Mouse (Mus musculus) G1E (cell line): Measurements from ENCODE around the gene Tmem186. TPM values are rescaled to one million over a fixed set of nuclear protein-coding genes. Genes with fewer than 3 reads are reported as not detected.

Experiments
- ATAC-seq: 2 replicates; pipeline ENCODE4 v1.8.0; 2016; ENCODE audit warnings: mild to moderate bottlenecking; ENCODE audit not compliant: insufficient number of reproducible peaks, poor library complexity, low FRiP score, severe bottlenecking; ENCODE audit errors: extremely low read depth
- DNase-seq: peaks from one replicate; pipeline ENCODE4 v3.0.0; 2012; ENCODE audit warnings: low spot score
- H3K27me3 ChIP-seq: 2 replicates; pipeline ENCODE4 v1.6.1; 2012; ENCODE audit warnings: mild to moderate bottlenecking, low read length, inconsistent platforms; ENCODE audit not compliant: insufficient read depth
- H3K36me3 ChIP-seq: replicated peaks from 2 replicates; pipeline ENCODE3; 2012; ENCODE audit warnings: mild to moderate bottlenecking, inconsistent platforms
- H3K4me1 ChIP-seq: 2 replicates; pipeline ENCODE4 v1.6.1; 2012; ENCODE audit warnings: low read depth, low read length, inconsistent platforms, mixed read lengths; ENCODE audit not compliant: insufficient read depth
- H3K4me3 ChIP-seq: 2 replicates; pipeline ENCODE4 v1.5.1; 2012; ENCODE audit warnings: low read depth, mild to moderate bottlenecking, inconsistent platforms, low read length, moderate library complexity, mixed read lengths
- H3K9me3 ChIP-seq: replicated peaks from 2 replicates; pipeline ENCODE4 v1.6.1; 2012; ENCODE audit warnings: inconsistent platforms
- CTCF ChIP-seq: IDR thresholded peaks from 2 replicates; pipeline ENCODE4 v1.5.1; 2012; ENCODE audit warnings: low read depth, low read length, inconsistent platforms, mixed read lengths
- GATA1 ChIP-seq: IDR thresholded peaks from 2 replicates; pipeline ENCODE4 v1.6.1; 2012; ENCODE audit warnings: borderline replicate concordance, low read length, inconsistent platforms, mixed read lengths
- GATA2 ChIP-seq: IDR thresholded peaks from 2 replicates; pipeline ENCODE4 v1.6.1; 2012; ENCODE audit warnings: low read depth, low read length, inconsistent platforms, borderline replicate concordance
- POLR2AphosphoS5 ChIP-seq: IDR thresholded peaks from 2 replicates; pipeline ENCODE4 v1.6.1; 2012; ENCODE audit warnings: low read depth, low read length, inconsistent platforms; ENCODE audit not compliant: insufficient replicate concordance
- TAL1 ChIP-seq: conservative IDR thresholded peaks from 2 replicates; pipeline ENCODE4 v1.6.1; 2012; ENCODE audit warnings: low read depth, low read length, inconsistent platforms, mixed read lengths
- polyA plus RNA-seq: library from polyadenylated mRNA; stranded (reverse); fragments of >175 nt; gene quantifications from 2 replicates; pipeline ENCODE4 v1.2.3, GENCODE M21; 2012
- total RNA-seq, 2 experiments: library from RNA; stranded (forward) in 1 of 2; stranded (reverse) in 1 of 2; fragments of 200-1000 nt in 1 of 2; fragments of >200 nt in 1 of 2; fragmentation: Nextera tagmentation in 1 of 2; gene quantifications; 2 replicates each; pipeline ENCODE4 v1.2.3; 2014 to 2017

Tmem186 gene
- total and polyA plus RNA-seq, 3 experiments = 11.4 to 31.0 (median 13.6) TPM

DNA sequence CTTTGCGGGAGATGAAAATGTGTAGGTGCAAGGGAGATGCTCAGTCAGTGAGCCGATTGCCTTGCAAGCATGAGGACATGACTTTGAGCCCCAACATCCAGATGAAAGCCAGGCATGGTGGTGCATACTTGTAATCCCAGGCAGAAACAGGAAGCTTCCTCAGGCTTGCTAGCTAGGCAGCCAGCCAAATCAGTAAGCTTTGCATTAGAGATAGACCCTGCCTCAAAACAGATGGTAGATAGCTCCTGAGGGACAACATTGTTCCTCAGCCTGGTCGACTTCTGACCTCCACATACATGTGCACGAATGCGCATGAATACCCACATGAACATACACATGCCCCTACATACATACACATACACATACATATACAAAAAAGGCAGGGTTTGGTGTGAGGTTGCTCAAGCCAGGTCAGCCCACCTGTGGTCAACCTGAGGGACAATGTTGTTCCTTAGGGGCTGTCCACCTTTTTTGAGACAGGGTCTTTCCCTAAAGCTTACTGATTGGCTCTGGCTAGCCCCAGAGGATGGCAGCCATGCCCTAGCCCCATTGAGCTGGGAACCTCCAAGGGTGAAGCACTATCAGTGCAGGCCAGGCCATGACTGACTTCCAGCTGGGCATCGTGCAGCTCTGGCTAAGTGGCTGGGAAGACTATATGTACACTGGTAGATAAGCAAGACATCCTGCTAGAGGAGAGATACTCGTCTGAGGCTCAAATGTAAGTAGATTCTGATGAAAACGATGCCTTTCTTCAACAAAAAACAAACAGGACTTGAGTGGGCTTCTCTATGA lies 25.1 kb downstream of the Tmem186 start:
- Histone ChIP-seq H3K4me1 (no peaks in the 10 kb centered on the region; the same call in 1 of the 2 replicates), H3K4me3 (no peak overlapping the region), H3K9me3 (no peaks in the 10 kb centered on the region), H3K36me3 (no peaks in the 10 kb centered on the region), H3K27me3 (peaks cover 9% of the 10 kb centered on the region)
- TF ChIP-seq TAL1 = no peak
- no peak for TF ChIP-seq GATA1
- TF ChIP-seq CTCF = no peak
- no peak for TF ChIP-seq POLR2AphosphoS5
- no peak for TF ChIP-seq GATA2
- DNase-seq = no peak
- ATAC-seq = no peak

DNA sequence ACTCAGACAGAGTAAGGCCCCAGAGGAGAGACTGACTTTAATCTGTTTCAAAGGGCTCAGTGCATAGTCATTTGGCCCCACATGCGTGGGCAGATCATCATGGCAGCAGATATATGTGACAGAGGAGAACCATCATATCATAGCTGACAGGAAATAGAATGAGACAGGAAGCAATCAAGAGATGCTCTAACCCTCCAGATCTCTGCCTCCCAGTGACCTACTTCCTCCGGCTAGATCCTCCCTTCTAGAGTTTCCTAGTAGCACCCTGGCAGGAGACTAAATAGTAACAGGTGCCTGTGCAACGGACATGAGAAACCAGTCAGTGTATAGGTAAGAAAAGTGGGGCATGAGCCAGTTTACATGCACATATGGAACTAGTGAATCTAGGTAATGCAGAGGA lies 27.1 kb downstream of the Tmem186 start:
- Histone ChIP-seq H3K4me3 (no peak overlapping the region), H3K9me3 (no peaks in the 10 kb centered on the region), H3K27me3 (peaks cover 9% of the 10 kb centered on the region), H3K36me3 (no peaks in the 10 kb centered on the region), H3K4me1 (no peaks in the 10 kb centered on the region; the same call in 1 of the 2 replicates)
- no peak for DNase-seq
- TF ChIP-seq TAL1 (no peak), POLR2AphosphoS5 (no peak), GATA2 (no peak), CTCF (no peak), GATA1 (no peak)
- no peak for ATAC-seq

DNA sequence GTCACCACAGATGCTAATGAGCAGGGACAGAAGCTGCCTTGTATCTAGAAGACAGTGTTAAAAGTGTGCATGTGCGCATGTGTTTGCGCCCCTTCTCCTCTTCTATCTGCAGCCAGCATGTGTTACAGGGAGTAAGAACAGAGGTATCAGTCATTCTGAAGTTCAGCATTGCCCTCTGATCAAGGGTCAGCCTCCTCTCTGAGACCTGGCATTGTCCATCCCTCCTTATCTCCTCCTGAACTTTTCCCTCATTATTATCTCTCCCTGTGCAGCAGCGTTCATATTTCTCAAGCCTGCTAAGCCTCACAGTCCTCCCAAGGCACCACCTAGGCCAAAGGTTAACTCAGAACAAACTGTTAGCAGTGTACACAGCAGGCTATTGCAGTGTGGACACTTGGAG lies 33.7 kb downstream of the Tmem186 start:
- no peak for TF ChIP-seq CTCF
- Histone ChIP-seq H3K4me3 (no peak overlapping the region), H3K27me3 (peaks cover 7% of the 10 kb centered on the region; the same call in 1 of the 2 replicates), H3K9me3 (no peaks in the 10 kb centered on the region), H3K36me3 (no peaks in the 10 kb centered on the region), H3K4me1 (no peaks in the 10 kb centered on the region; the same call in 1 of the 2 replicates)
- ATAC-seq = no peak
- DNase-seq = no peak

DNA sequence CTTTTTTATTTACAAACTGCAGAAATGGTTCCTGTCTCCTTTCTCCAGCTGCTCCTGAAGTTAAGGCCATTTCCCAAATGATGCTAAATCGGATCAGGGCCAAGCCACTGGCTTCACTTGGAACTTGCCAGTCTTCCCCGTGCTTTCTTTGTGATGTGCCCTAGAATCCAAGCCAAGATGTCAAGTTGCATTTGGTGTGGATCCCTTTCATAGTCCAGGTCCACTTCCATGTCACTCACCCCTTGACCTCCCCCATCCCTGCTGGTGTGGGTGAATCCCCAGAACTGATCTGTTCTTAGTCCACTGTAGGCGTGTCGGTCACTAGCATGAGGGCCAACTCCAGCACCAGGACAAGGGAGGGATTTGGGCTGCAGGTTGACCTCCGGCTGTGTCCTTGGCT lies 40.0 kb downstream of the Tmem186 start:
- no peak overlapping the region for H3K4me3 ChIP-seq
- H3K4me1 ChIP-seq = no peaks in the 10 kb centered on the region
- no peak for ATAC-seq
- no peaks in the 10 kb centered on the region for H3K36me3 ChIP-seq
- DNase-seq = no peak
- peaks cover 20% of the 10 kb centered on the region for H3K27me3 ChIP-seq
- H3K9me3 ChIP-seq = no peaks in the 10 kb centered on the region
- TF ChIP-seq CTCF = no peak
- no peak for TF ChIP-seq GATA1
- no peak for TF ChIP-seq GATA2
- no peak for TF ChIP-seq TAL1

DNA sequence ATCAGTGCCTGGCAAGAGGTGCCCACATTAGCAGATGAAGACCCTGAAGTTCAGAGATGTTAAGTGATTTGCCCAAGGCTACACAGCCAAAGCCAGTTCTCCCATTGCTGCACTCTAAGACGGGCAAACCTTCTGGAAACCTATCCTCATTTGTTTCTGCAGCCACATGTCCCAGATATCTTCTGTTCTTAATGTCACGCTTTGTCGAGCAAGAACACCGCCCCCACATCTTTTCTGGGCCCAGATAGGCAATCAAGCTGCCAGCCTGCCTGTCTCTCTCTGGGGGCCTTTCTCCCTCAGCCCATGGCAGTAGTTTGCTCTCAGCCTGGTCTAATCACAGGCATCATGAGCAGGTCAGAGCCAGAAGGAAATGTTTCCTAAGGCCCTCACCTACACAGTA lies 41.2 kb downstream of the Tmem186 start:
- ATAC-seq = no peak
- Histone ChIP-seq H3K36me3 (no peaks in the 10 kb centered on the region), H3K4me1 (no peaks in the 10 kb centered on the region), H3K27me3 (peaks cover 22% of the 10 kb centered on the region), H3K4me3 (no peak overlapping the region), H3K9me3 (no peaks in the 10 kb centered on the region)
- TF ChIP-seq TAL1 (no peak), POLR2AphosphoS5 (no peak), CTCF (no peak), GATA2 (no peak), GATA1 (no peak)
- no peak for DNase-seq

DNA sequence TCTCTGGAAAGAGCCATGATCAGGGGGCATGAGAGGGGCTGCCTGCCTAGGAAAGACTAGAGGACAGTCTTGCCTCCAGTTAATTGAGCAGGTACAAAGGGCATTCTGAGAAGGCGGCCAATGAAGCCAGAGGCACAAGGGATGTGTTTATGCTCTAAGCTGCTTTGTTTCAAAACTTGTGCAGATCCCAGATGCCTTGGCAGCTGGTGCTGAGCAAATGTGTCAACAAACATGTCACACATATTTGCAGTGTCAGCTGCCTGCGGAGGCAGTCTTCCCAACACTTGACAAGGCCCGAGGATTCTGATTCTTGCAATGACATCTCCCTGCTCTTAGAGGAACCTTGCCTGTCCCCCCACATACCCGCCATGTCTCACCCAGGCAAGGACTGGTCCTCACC lies 42.1 kb downstream of the Tmem186 start:
- Histone ChIP-seq H3K36me3 (no peaks in the 10 kb centered on the region), H3K4me1 (no peaks in the 10 kb centered on the region), H3K9me3 (no peaks in the 10 kb centered on the region), H3K4me3 (no peak overlapping the region), H3K27me3 (peaks cover 22% of the 10 kb centered on the region)
- TF ChIP-seq CTCF (no peak), GATA2 (no peak), POLR2AphosphoS5 (no peak), GATA1 (no peak), TAL1 (no peak)
- no peak for DNase-seq
- ATAC-seq = no peak

DNA sequence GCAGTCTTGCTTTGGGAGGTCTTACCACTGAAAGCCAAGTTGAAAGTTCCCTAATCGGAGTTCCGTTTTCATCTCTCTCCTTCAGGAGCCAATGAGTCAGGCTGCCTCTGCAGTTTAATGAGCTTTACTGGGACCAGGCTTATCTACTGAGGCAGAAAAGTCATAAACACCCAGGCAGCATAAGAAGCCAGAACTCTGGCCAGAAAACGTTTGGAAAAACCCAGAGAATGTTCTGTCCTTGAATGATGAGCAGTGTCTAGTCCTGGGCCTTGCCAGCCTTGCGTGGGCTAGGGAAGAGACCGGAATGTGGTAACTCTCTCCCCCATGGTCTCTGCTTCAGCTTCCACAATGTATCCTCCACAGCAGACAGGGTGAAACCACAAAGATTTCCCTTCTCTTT lies 52.5 kb downstream of the Tmem186 start:
- ATAC-seq (no peak), DNase-seq (no peak)
- Histone ChIP-seq H3K4me1 (no peaks in the 10 kb centered on the region), H3K9me3 (no peaks in the 10 kb centered on the region), H3K36me3 (no peaks in the 10 kb centered on the region), H3K4me3 (no peak overlapping the region), H3K27me3 (0 out of 2 replicates have a peak, but pooled peaks cover 3% of the 10 kb centered on the region)
- no peak for TF ChIP-seq CTCF
- no peak for TF ChIP-seq POLR2AphosphoS5
- no peak for TF ChIP-seq GATA1
